Mouse (Mus musculus): ENCODE data around the gene Tbc1d12. TPM values are rescaled to one million over a fixed set of nuclear protein-coding genes. Genes with fewer than 3 reads are reported as not detected.

Gene Tbc1d12
- polyA plus RNA-seq, 1 experiment = 0.32 TPM

- no peaks in the 10 kb centered on the region for H3K36me3 ChIP-seq (ENCODE audit: control insufficient read depth, insufficient read depth)
- H3ac ChIP-seq (ENCODE audit: control insufficient read depth, insufficient read length) = no peak overlapping the region
- no peak for TF ChIP-seq MYOG (IDR thresholded peaks at IDR 0.05; ENCODE audit: control insufficient read depth in 1 of 3, insufficient read depth in 1 of 3, insufficient read length in 2 of 3, low read depth in 2 of 3)
- no peak for TF ChIP-seq TCF3 (IDR thresholded peaks at IDR 0.05; ENCODE audit: insufficient read length, low read depth)
- H3K27me3 ChIP-seq (ENCODE audit: control insufficient read depth, insufficient read depth, insufficient read length) = peaks cover 6% of the 10 kb centered on the region
- H3K4me3 ChIP-seq = no peak overlapping the region
- H3K79me2 ChIP-seq (ENCODE audit: control insufficient read depth, insufficient read depth) = no peaks in the 10 kb centered on the region
- H3K4me2 ChIP-seq (ENCODE audit: low read depth) = no peak overlapping the region
These were observed 79.3 kb downstream of the Tbc1d12 start for GRCm38 (mm10) chr19:38915677-38916076.

GRCm38 (mm10) chr19:38928481-38929158 is 92.2 kb downstream of the Tbc1d12 start:
- Histone ChIP-seq H3K4me2 (ENCODE audit: low read depth) (no peak overlapping the region), H3K36me3 (ENCODE audit: control insufficient read depth, insufficient read depth) (no peaks in the 10 kb centered on the region), H3ac (ENCODE audit: control insufficient read depth, insufficient read length) (no peak overlapping the region), H3K27me3 (ENCODE audit: control insufficient read depth, insufficient read depth, insufficient read length) (no peaks in the 10 kb centered on the region), H3K4me3 (no peak overlapping the region), H3K79me2 (ENCODE audit: control insufficient read depth, insufficient read depth) (peaks cover 18% of the 10 kb centered on the region)
- no peak for TF ChIP-seq MYOG (IDR thresholded peaks at IDR 0.05; ENCODE audit: control insufficient read depth in 1 of 3, insufficient read depth in 1 of 3, insufficient read length in 2 of 3, low read depth in 2 of 3)

GRCm38 (mm10) chr19:38929471-38930251 is 93.3 kb downstream of the Tbc1d12 start:
- H3K27me3 ChIP-seq (ENCODE audit: control insufficient read depth, insufficient read depth, insufficient read length) = no peaks in the 10 kb centered on the region
- H3ac ChIP-seq (ENCODE audit: control insufficient read depth, insufficient read length) = peak overlapping the region; percentile 37
- no peak for TF ChIP-seq E2F4 (IDR thresholded peaks at IDR 0.05; ENCODE audit: insufficient read depth)
- no peak for TF ChIP-seq MYOD1 (IDR thresholded peaks at IDR 0.05; ENCODE audit: control insufficient read depth in 1 of 3, insufficient read length in 2 of 3, low read depth in 2 of 3)
- TF ChIP-seq USF1 (IDR thresholded peaks at IDR 0.05; ENCODE audit: low read depth) = no peak
- no peak for TF ChIP-seq POLR2A (IDR thresholded peaks at IDR 0.05; ENCODE audit: insufficient read length, low read depth)
- no peak for TF ChIP-seq TCF3 (IDR thresholded peaks at IDR 0.05; ENCODE audit: insufficient read length, low read depth)
- TF ChIP-seq REST (IDR thresholded peaks at IDR 0.05; ENCODE audit: insufficient read depth, insufficient read length) = no peak
- TF ChIP-seq SRF (IDR thresholded peaks at IDR 0.05; ENCODE audit: control insufficient read depth, insufficient read length, low read depth) = no peak
- no peak for TF ChIP-seq MYOG (IDR thresholded peaks at IDR 0.05; ENCODE audit: control insufficient read depth in 1 of 3, insufficient read depth in 1 of 3, insufficient read length in 2 of 3, low read depth in 2 of 3)
- TF ChIP-seq POLR2AphosphoS2 (IDR thresholded peaks at IDR 0.05; ENCODE audit: insufficient read length, low read depth) = no peak
- TF ChIP-seq CEBPB (IDR thresholded peaks at IDR 0.05; ENCODE audit: insufficient read depth, poor library complexity, severe bottlenecking) = no peak
- no peak for TF ChIP-seq MAX (IDR thresholded peaks at IDR 0.05; ENCODE audit: low read depth)
- no peak for TF ChIP-seq TCF12 (IDR thresholded peaks at IDR 0.05; ENCODE audit: insufficient read depth, poor library complexity, severe bottlenecking)
- H3K36me3 ChIP-seq (ENCODE audit: control insufficient read depth, insufficient read depth) = no peaks in the 10 kb centered on the region
- H3K79me2 ChIP-seq (ENCODE audit: control insufficient read depth, insufficient read depth) = peaks cover 18% of the 10 kb centered on the region
- peak overlapping the region; percentile 72 for H3K4me3 ChIP-seq
- peak overlapping the region; percentile 99 for H3K4me2 ChIP-seq (ENCODE audit: low read depth)

GRCm38 (mm10) chr19:38930252-38930787 is 93.9 kb downstream of the Tbc1d12 start:
- no peak for TF ChIP-seq CEBPB (IDR thresholded peaks at IDR 0.05; ENCODE audit: insufficient read depth, poor library complexity, severe bottlenecking)
- TF ChIP-seq POLR2AphosphoS2 (IDR thresholded peaks at IDR 0.05; ENCODE audit: insufficient read length, low read depth) = no peak
- TF ChIP-seq E2F4 (IDR thresholded peaks at IDR 0.05; ENCODE audit: insufficient read depth) = no peak
- no peak for TF ChIP-seq MYOG (IDR thresholded peaks at IDR 0.05; ENCODE audit: control insufficient read depth in 1 of 3, insufficient read depth in 1 of 3, insufficient read length in 2 of 3, low read depth in 2 of 3)
- no peak for TF ChIP-seq POLR2A (IDR thresholded peaks at IDR 0.05; ENCODE audit: insufficient read length, low read depth)
- TF ChIP-seq MYOD1 (IDR thresholded peaks at IDR 0.05; ENCODE audit: control insufficient read depth in 1 of 3, insufficient read length in 2 of 3, low read depth in 2 of 3) = no peak
- TF ChIP-seq TCF12 (IDR thresholded peaks at IDR 0.05; ENCODE audit: insufficient read depth, poor library complexity, severe bottlenecking) = no peak
- no peak for TF ChIP-seq USF1 (IDR thresholded peaks at IDR 0.05; ENCODE audit: low read depth)
- no peak for TF ChIP-seq MAX (IDR thresholded peaks at IDR 0.05; ENCODE audit: low read depth)

More at GRCm38 (mm10) chr19:38930252-38930787, 93.9 kb downstream of the Tbc1d12 start:
- Histone ChIP-seq H3K4me3 (peak overlapping the region; percentile 72), H3K79me2 (ENCODE audit: control insufficient read depth, insufficient read depth) (peaks cover 18% of the 10 kb centered on the region), H3ac (ENCODE audit: control insufficient read depth, insufficient read length) (peak overlapping the region; percentile 37), H3K4me2 (ENCODE audit: low read depth) (peak overlapping the region; percentile 99), H3K36me3 (ENCODE audit: control insufficient read depth, insufficient read depth) (no peaks in the 10 kb centered on the region), H3K27me3 (ENCODE audit: control insufficient read depth, insufficient read depth, insufficient read length) (no peaks in the 10 kb centered on the region)

All from myocyte (in vitro differentiated cells).